Mouse (Mus musculus) intestine, embryonic 15.5 days (tissue): ENCODE measurements around the gene 4930415O20Rik. TPM values are rescaled to one million over a fixed set of nuclear protein-coding genes. Genes with fewer than 3 reads are reported as not detected.

Experiments
- ATAC-seq: fragments of 200-750 bp; cut with Nextera tagmentation; 2 replicates; pipeline ENCODE4 v1.8.0; 2017; ENCODE audit warnings: moderate TSS enrichment, moderate library complexity
- H3K27ac ChIP-seq: fragments of 300-500 bp; sonication (generic); 2 replicates; pipeline ENCODE4 v1.5.1; 2015; ENCODE audit warnings: mild to moderate bottlenecking, inconsistent platforms
- H3K27me3 ChIP-seq: fragments of 300-500 bp; sonication (generic); replicated peaks from 2 replicates; pipeline ENCODE4 v1.6.1; 2015; ENCODE audit warnings: inconsistent platforms
- H3K36me3 ChIP-seq: fragments of 300-500 bp; sonication (generic); 2 replicates; pipeline ENCODE4 v1.6.1; 2015; ENCODE audit warnings: inconsistent platforms
- H3K4me1 ChIP-seq: fragments of 300-500 bp; sonication (generic); replicated peaks from 2 replicates; pipeline ENCODE4 v1.6.1; 2015; ENCODE audit warnings: inconsistent platforms
- H3K4me2 ChIP-seq: fragments of 300-500 bp; sonication (generic); replicated peaks from 2 replicates; pipeline ENCODE4 v1.6.1; 2015; ENCODE audit warnings: mild to moderate bottlenecking, inconsistent platforms
- H3K4me3 ChIP-seq: fragments of 300-500 bp; sonication (generic); replicated peaks from 2 replicates; pipeline ENCODE4 v1.5.1; 2015; ENCODE audit warnings: inconsistent platforms
- H3K9ac ChIP-seq: fragments of 300-500 bp; sonication (generic); 2 replicates; pipeline ENCODE4 v1.6.1; 2015; ENCODE audit warnings: inconsistent platforms
- H3K9me3 ChIP-seq: fragments of 300-500 bp; sonication (generic); 2 replicates; pipeline ENCODE4 v1.6.1; 2016; ENCODE audit warnings: inconsistent platforms
- WGBS: fragments of 180-500 bp; shearing (Covaris S2); methylation state at CpG from one replicate; pipeline ENCODE4 v1.1.7; 2015; 5-methylcytosine and 5-hydroxymethylcytosine counted together
- polyA plus RNA-seq: library from polyadenylated mRNA; unstranded; fragments of >200 nt; fragmentation: Nextera tagmentation; extraction: Ambion mirVana; gene quantifications from 2 replicates; pipeline ENCODE4 v1.2.1, GENCODE M21; 2015

Gene 4930415O20Rik
- polyA plus RNA-seq, 1 experiment from 2014 or later: not detected

DNA sequence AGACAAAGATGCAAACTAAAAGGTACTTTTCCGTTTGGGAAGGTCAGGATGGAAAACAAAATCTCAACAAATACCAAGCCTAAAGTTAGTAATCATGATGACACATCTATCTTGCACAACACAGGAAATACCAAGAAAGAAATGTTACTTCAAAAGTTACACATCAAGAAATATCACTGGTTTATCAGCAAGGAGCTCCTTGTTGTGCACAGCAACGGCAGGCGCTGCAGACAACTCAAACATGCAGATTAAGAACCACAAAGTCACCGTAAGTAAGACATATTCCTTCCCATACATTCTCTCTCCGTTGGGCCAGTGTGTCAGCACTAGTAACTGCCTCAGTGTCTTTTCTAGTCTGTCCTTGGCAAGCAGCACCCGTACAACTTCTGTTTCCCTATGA lies 29.7 kb upstream of the 4930415O20Rik start:
- Histone ChIP-seq H3K4me2 (no peak overlapping the region), H3K36me3 (peaks cover 34% of the 10 kb centered on the region), H3K4me3 (no peak overlapping the region), H3K9ac (no peak overlapping the region), H3K27ac (no peak overlapping the region), H3K27me3 (no peaks in the 10 kb centered on the region), H3K9me3 (no peaks in the 10 kb centered on the region), H3K4me1 (no peaks in the 10 kb centered on the region)
- WGBS: 86% methylated on average over 6 of the region's 6 CpGs
- ATAC-seq: no peak

DNA sequence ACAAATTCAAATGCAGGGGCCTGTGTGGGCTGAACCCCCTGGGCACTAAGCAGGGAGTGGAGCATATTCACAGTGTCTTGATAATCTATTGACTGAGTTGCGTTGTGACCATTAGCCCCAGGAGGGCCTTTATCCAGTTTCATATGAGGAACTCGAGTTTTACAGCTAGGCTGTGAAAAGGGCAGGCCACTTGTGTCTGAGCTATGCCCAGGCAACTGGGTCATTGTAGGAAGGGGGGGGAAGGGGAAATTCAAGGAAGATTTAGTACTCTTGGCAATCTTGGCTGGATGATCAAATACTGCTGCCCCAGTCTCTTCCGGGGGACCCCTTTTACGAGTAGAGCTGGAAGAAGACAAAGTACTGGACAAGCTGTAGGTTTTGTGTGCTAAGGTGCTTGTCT lies 27.5 kb upstream of the 4930415O20Rik start:
- 82% methylated on average over 4 of the region's 4 CpGs for WGBS
- Histone ChIP-seq H3K9me3 (no peaks in the 10 kb centered on the region), H3K4me1 (no peaks in the 10 kb centered on the region), H3K9ac (no peak overlapping the region), H3K4me2 (no peak overlapping the region), H3K27me3 (no peaks in the 10 kb centered on the region), H3K36me3 (peaks cover 44% of the 10 kb centered on the region), H3K27ac (no peak overlapping the region), H3K4me3 (no peak overlapping the region)
- ATAC-seq: no peak

GRCm38 (mm10) chr15:98545151-98545550 lies 25.7 kb upstream of the 4930415O20Rik start:
- WGBS: 89% methylated on average over 3 of the region's 3 CpGs
- no peak for ATAC-seq
- Histone ChIP-seq H3K4me3 (no peak overlapping the region), H3K9me3 (no peaks in the 10 kb centered on the region), H3K9ac (no peak overlapping the region), H3K36me3 (peaks cover 42% of the 10 kb centered on the region), H3K4me1 (no peaks in the 10 kb centered on the region), H3K27ac (no peak overlapping the region), H3K4me2 (no peak overlapping the region), H3K27me3 (no peaks in the 10 kb centered on the region)

- Histone ChIP-seq H3K4me3 (no peak overlapping the region), H3K27me3 (no peaks in the 10 kb centered on the region), H3K9ac (no peak overlapping the region), H3K4me1 (no peaks in the 10 kb centered on the region), H3K27ac (no peak overlapping the region), H3K9me3 (no peaks in the 10 kb centered on the region), H3K36me3 (peaks cover 47% of the 10 kb centered on the region), H3K4me2 (no peak overlapping the region)
- ATAC-seq: no peak
- WGBS: 89% methylated on average over 5 of the region's 5 CpGs
Observed at GRCm38 (mm10) chr15:98546843-98547242, 24.0 kb upstream of the 4930415O20Rik start.

GRCm38 (mm10) chr15:98552758-98553157 lies 18.0 kb upstream of the 4930415O20Rik start:
- Histone ChIP-seq H3K4me2 (no peak overlapping the region), H3K27me3 (no peaks in the 10 kb centered on the region), H3K9me3 (no peaks in the 10 kb centered on the region), H3K4me3 (no peak overlapping the region), H3K27ac (no peak overlapping the region), H3K9ac (no peak overlapping the region), H3K4me1 (no peaks in the 10 kb centered on the region), H3K36me3 (peaks cover 30% of the 10 kb centered on the region)
- WGBS: 88% methylated on average over 2 of the region's 2 CpGs
- no peak for ATAC-seq

GRCm38 (mm10) chr15:98555881-98556280 lies 14.9 kb upstream of the 4930415O20Rik start:
- Histone ChIP-seq H3K27ac (no peak overlapping the region), H3K36me3 (peaks cover 30% of the 10 kb centered on the region), H3K9me3 (no peaks in the 10 kb centered on the region)

DNA sequence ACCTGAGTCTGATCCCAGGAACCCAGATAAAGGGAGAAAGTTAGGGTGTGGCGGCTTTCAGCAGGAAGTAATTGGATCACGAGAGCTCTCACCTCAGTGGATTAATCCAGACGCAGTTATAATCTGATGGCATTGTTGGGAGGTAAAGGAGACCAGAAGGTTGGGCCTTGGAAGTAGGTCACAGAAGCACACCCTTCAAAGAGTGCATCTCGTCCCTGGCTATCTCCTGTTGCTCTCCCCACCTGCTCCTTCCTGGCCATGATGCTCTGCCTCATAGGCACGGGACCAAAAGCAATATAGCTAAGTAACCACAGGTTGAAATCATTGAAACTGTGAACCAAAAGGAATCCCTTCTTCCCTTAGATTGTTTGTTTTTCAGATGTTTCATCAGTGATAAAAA lies 13.6 kb upstream of the 4930415O20Rik start:
- Histone ChIP-seq H3K4me1 (no peaks in the 10 kb centered on the region), H3K9ac (no peak overlapping the region), H3K27ac (no peak overlapping the region), H3K4me2 (no peak overlapping the region), H3K9me3 (no peaks in the 10 kb centered on the region), H3K27me3 (no peaks in the 10 kb centered on the region), H3K36me3 (peaks cover 23% of the 10 kb centered on the region), H3K4me3 (no peak overlapping the region)
- 89% methylated on average over 5 of the region's 5 CpGs for WGBS
- ATAC-seq: no peak

More at GRCm38 (mm10) chr15:98555881-98556280, 14.9 kb upstream of the 4930415O20Rik start:
- Histone ChIP-seq H3K4me1 (no peaks in the 10 kb centered on the region), H3K9ac (no peak overlapping the region), H3K4me2 (no peak overlapping the region), H3K4me3 (no peak overlapping the region), H3K27me3 (no peaks in the 10 kb centered on the region)
- no peak for ATAC-seq
- 90% methylated on average over 4 of the region's 4 CpGs for WGBS

- Histone ChIP-seq H3K27me3 (no peaks in the 10 kb centered on the region), H3K4me1 (peaks cover 17% of the 10 kb centered on the region), H3K4me2 (peak overlapping the region; percentile 68), H3K9me3 (no peaks in the 10 kb centered on the region), H3K9ac (peak overlapping the region; percentile 97), H3K36me3 (no peaks in the 10 kb centered on the region), H3K4me3 (peak overlapping the region; percentile 90), H3K27ac (peak overlapping the region; percentile 96)
- no peak for ATAC-seq
- under 1% methylated on average over 15 of the region's 15 CpGs for WGBS
Observed at GRCm38 (mm10) chr15:98566973-98567277, 3.9 kb upstream of the 4930415O20Rik start.

- Histone ChIP-seq H3K9me3 (no peaks in the 10 kb centered on the region), H3K27me3 (no peaks in the 10 kb centered on the region), H3K4me3 (peak overlapping the region; percentile 90), H3K4me2 (peak overlapping the region; percentile 68), H3K9ac (peak overlapping the region; percentile 97), H3K36me3 (no peaks in the 10 kb centered on the region), H3K4me1 (peaks cover 17% of the 10 kb centered on the region), H3K27ac (peak overlapping the region; percentile 96)
- under 1% methylated on average over 88 of the region's 88 CpGs for WGBS
- ATAC-seq: peak; percentile 96
Observed at GRCm38 (mm10) chr15:98567278-98568134, 3.3 kb upstream of the 4930415O20Rik start.

- 4% methylated on average over 22 of the region's 22 CpGs for WGBS
- H3K4me1 ChIP-seq: peaks cover 17% of the 10 kb centered on the region
- H3K9me3 ChIP-seq: no peaks in the 10 kb centered on the region
- H3K4me2 ChIP-seq: peak overlapping the region; percentile 67
- ATAC-seq: peak; percentile 27; the same call in 1 of the 2 replicates
- H3K27me3 ChIP-seq: no peaks in the 10 kb centered on the region
- no peaks in the 10 kb centered on the region for H3K36me3 ChIP-seq
- H3K27ac ChIP-seq: peak overlapping the region; percentile 93
- H3K4me3 ChIP-seq: peak overlapping the region; percentile 73
- H3K9ac ChIP-seq: peak overlapping the region; percentile 76
Observed at GRCm38 (mm10) chr15:98568256-98569033, 2.4 kb upstream of the 4930415O20Rik start.

DNA sequence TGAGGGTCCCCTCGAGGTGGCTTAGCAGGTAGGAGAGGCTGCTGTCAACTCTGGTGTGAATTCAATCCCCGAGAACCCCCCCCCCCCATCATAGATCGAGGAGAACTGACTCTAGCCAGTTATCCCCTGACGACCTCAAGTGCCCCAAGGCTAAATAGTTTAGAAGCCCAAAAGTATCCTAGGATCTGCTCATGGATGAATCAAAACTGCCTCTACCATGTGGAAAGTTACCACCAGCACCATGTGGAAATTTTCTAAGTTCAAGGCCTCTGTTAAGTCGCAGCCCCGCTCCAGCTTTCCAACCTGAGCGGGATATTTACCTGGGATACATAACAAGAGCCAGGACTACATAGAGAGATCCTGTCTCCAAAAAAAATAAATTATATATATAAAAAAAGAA lies 1.6 kb upstream of the 4930415O20Rik start:
- 62% methylated on average over 7 of the region's 7 CpGs for WGBS
- Histone ChIP-seq H3K27me3 (no peaks in the 10 kb centered on the region), H3K4me1 (peaks cover 17% of the 10 kb centered on the region), H3K9ac (peak overlapping the region; percentile 76; the same call in 1 of the 2 replicates), H3K36me3 (no peaks in the 10 kb centered on the region), H3K27ac (0 out of 2 replicates have a peak overlapping the region, but pooled peaks have one; percentile 93), H3K4me3 (peak overlapping the region; percentile 73; the same call in 1 of the 2 replicates), H3K4me2 (peak overlapping the region; percentile 67), H3K9me3 (no peaks in the 10 kb centered on the region)
- ATAC-seq: no peak

GRCm38 (mm10) chr15:98569795-98570365 lies 924 bp upstream of the 4930415O20Rik start:
- Histone ChIP-seq H3K27ac (no peak overlapping the region), H3K9ac (no peak overlapping the region), H3K4me3 (no peak overlapping the region), H3K4me1 (peaks cover 17% of the 10 kb centered on the region), H3K27me3 (no peaks in the 10 kb centered on the region), H3K9me3 (no peaks in the 10 kb centered on the region), H3K4me2 (no peak overlapping the region), H3K36me3 (no peaks in the 10 kb centered on the region)
- ATAC-seq: no peak
- WGBS: 70% methylated on average over 4 of the region's 4 CpGs
